Mouse (Mus musculus) hindbrain, embryonic 14.5 days (tissue): ENCODE data around the gene E2f7. TPM values are rescaled to one million over a fixed set of nuclear protein-coding genes. Genes with fewer than 3 reads are reported as not detected.
"Not testable (repeated sequence)": the region's sequence is repeated elsewhere in the genome, so short reads cannot be mapped to it uniquely, and the experiment has no call there.

Experiments used
- ATAC-seq: fragments of 200-750 bp; cut with Nextera tagmentation; 2 replicates; pipeline ENCODE4 v1.8.0; 2017; ENCODE audit warnings: moderate number of reproducible peaks, mild to moderate bottlenecking, moderate TSS enrichment, moderate library complexity; ENCODE audit not compliant: low FRiP score
- DNase-seq: peaks from one replicate; pipeline ENCODE4 v3.0.0-alpha.2; 2015; ENCODE audit warnings: low spot score
- H3K27ac ChIP-seq: fragments of 300-500 bp; sonication (generic); 2 replicates; pipeline ENCODE4 v1.5.1; 2014; ENCODE audit warnings: mild to moderate bottlenecking, moderate library complexity
- H3K27me3 ChIP-seq: fragments of 300-500 bp; sonication (generic); 2 replicates; pipeline ENCODE4 v1.6.1; 2014; ENCODE audit warnings: mild to moderate bottlenecking, low read length, mixed read lengths; ENCODE audit not compliant: control insufficient read depth, insufficient read depth
- H3K36me3 ChIP-seq: fragments of 300-500 bp; sonication (generic); replicated peaks from 2 replicates; pipeline ENCODE4 v1.6.1; 2014; ENCODE audit not compliant: control insufficient read depth, insufficient read depth
- H3K4me1 ChIP-seq: fragments of 300-500 bp; sonication (generic); replicated peaks from 2 replicates; pipeline ENCODE4 v1.6.1; 2014; ENCODE audit warnings: antibody characterized with exemption, low read length, mixed read lengths; ENCODE audit not compliant: control insufficient read depth, insufficient read depth
- H3K4me2 ChIP-seq: fragments of 300-500 bp; sonication (generic); replicated peaks from 2 replicates; pipeline ENCODE4 v1.6.1; 2014; ENCODE audit warnings: mild to moderate bottlenecking, moderate library complexity
- H3K4me3 ChIP-seq: fragments of 300-500 bp; sonication (generic); replicated peaks from 2 replicates; pipeline ENCODE4 v1.5.1; 2014; ENCODE audit warnings: mild to moderate bottlenecking, low read length
- H3K9ac ChIP-seq: fragments of 300-500 bp; sonication (generic); 2 replicates; pipeline ENCODE4 v1.6.1; 2014
- H3K9me3 ChIP-seq: fragments of 300-500 bp; sonication (generic); 2 replicates; pipeline ENCODE4 v1.6.1; 2016; ENCODE audit warnings: low read length; ENCODE audit not compliant: control insufficient read depth
- WGBS: fragments of 180-500 bp; shearing (Covaris S2); extraction: QIAGEN DNeasy Blood & Tissue Kit; methylation state at CpG from one replicate; pipeline ENCODE4 v1.1.7; 2014; 5-methylcytosine and 5-hydroxymethylcytosine counted together
- polyA plus RNA-seq: library from polyadenylated mRNA; unstranded; fragments of >200 nt; fragmentation: Nextera tagmentation; extraction: Ambion mirVana; gene quantifications from 2 replicates; pipeline ENCODE4 v1.2.1, GENCODE M21; 2014

The E2f7 gene
- polyA plus RNA-seq, 1 experiment from 2014 or later, result 7.3 TPM

DNA sequence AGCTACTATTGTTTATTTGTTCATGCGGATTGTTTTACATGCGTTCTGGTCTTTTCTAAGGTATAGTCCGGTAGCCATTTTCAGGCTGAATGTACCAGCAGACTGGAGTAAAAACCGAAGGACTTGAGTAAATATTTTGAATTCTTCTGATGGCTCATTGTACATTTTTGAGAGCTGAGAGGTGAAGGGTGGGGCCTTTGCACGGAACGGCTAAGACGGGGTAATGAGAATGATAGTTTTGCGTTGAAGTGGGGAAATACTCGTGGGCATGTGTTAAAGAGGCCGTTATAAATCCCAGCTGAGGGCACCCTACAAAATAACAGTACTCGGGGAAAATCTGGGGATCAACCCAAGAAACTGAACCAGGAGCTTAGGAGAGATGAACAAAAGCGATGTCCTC, 1.1 kb upstream of the E2f7 start:
- Histone ChIP-seq H3K27ac (no peak overlapping the region), H3K4me3 (0 out of 2 replicates have a peak overlapping the region, but pooled peaks have one; percentile 70), H3K9me3 (no peaks in the 10 kb centered on the region), H3K4me1 (0 out of 2 replicates have a peak, but pooled peaks cover 10% of the 10 kb centered on the region), H3K9ac (0 out of 2 replicates have a peak overlapping the region, but pooled peaks have one; percentile 86), H3K36me3 (no peaks in the 10 kb centered on the region), H3K4me2 (peak overlapping the region; percentile 91), H3K27me3 (no peaks in the 10 kb centered on the region)
- WGBS, result 68% methylated on average over 12 of the region's 12 CpGs
- no peak for DNase-seq
- ATAC-seq, result no peak

- peak overlapping the region; percentile 86 for H3K9ac ChIP-seq
- no peaks in the 10 kb centered on the region for H3K9me3 ChIP-seq
- peak overlapping the region; percentile 70 for H3K4me3 ChIP-seq
- ATAC-seq, result no peak; the same call in 1 of the 2 replicates
- H3K36me3 ChIP-seq, result 0 out of 2 replicates have a peak, but pooled peaks cover 4% of the 10 kb centered on the region
- H3K27ac ChIP-seq, result peak overlapping the region; percentile 65
- H3K27me3 ChIP-seq, result no peaks in the 10 kb centered on the region
- 0% methylated on average over 23 of the region's 23 CpGs for WGBS
- H3K4me2 ChIP-seq, result peak overlapping the region; percentile 91
- DNase-seq, result no peak
- H3K4me1 ChIP-seq, result 0 out of 2 replicates have a peak, but pooled peaks cover 10% of the 10 kb centered on the region
Measured at GRCm38 (mm10) chr10:110745640-110746032, 397 bp downstream of the E2f7 start.

GRCm38 (mm10) chr10:110749081-110749480, 3.8 kb downstream of the E2f7 start:
- no peak overlapping the region for H3K4me3 ChIP-seq
- WGBS, result 96% methylated on average over 9 of the region's 9 CpGs
- peaks cover 16% of the 10 kb centered on the region for H3K36me3 ChIP-seq
- no peak overlapping the region for H3K27ac ChIP-seq
- no peaks in the 10 kb centered on the region for H3K27me3 ChIP-seq
- DNase-seq, result no peak
- no peak overlapping the region for H3K9ac ChIP-seq
- no peak overlapping the region for H3K4me2 ChIP-seq
- no peaks in the 10 kb centered on the region for H3K9me3 ChIP-seq
- no peak for ATAC-seq
- 0 out of 2 replicates have a peak, but pooled peaks cover 10% of the 10 kb centered on the region for H3K4me1 ChIP-seq

DNA sequence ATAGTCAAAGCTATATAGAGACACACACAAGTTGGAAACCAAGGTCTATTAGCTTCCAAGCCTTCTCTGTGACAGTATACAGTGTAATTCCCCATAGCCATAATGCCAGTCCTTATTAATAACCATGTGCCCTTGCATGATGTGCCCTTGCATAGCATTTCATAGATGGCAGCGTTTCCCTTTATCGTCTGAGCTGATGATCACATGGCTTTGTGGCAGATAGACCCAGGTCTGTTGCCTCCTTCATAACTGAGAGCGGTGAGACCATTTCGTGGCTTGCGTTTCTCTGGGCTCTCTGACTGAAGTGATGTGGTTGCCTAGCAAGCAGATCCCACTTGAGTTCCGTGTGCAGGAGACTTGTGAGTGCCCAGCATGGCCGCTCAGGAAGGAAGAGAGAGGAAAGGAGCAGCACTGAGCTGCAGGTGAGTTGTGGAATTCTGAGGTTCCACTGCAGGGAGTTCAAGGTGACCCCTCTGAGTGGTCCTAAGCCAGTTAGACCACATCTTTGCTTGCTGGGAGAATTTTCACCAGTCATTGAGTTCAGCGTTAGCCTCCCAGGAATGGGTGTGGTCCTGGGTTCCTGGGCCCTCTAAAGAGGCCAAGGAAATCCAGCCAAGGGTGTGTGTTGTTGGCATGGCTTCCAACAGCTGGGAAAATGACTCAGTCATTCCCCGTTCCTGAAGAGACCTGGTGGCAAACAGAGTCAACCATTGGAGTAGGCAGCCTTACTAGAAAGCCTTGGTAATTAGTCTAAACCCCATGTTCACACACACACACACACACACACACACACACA, 4.5 kb downstream of the E2f7 start:
- H3K9ac ChIP-seq, result no peak overlapping the region
- H3K27me3 ChIP-seq, result no peaks in the 10 kb centered on the region
- no peak overlapping the region for H3K27ac ChIP-seq
- DNase-seq, result no peak
- H3K4me3 ChIP-seq, result no peak overlapping the region
- no peaks in the 10 kb centered on the region for H3K9me3 ChIP-seq
- H3K36me3 ChIP-seq, result peaks cover 23% of the 10 kb centered on the region
- WGBS, result 94% methylated on average over 9 of the region's 9 CpGs
- H3K4me2 ChIP-seq, result no peak overlapping the region
- 0 out of 2 replicates have a peak, but pooled peaks cover 10% of the 10 kb centered on the region for H3K4me1 ChIP-seq
- ATAC-seq, result no peak

GRCm38 (mm10) chr10:110752849-110753248, 7.6 kb downstream of the E2f7 start:
- Histone ChIP-seq H3K36me3 (peaks cover 49% of the 10 kb centered on the region), H3K27me3 (no peaks in the 10 kb centered on the region), H3K9ac (no peak overlapping the region), H3K27ac (no peak overlapping the region), H3K4me1 (no peaks in the 10 kb centered on the region), H3K9me3 (no peaks in the 10 kb centered on the region), H3K4me2 (no peak overlapping the region), H3K4me3 (no peak overlapping the region)
- DNase-seq, result no peak
- no peak for ATAC-seq
- WGBS, result 92% methylated on average over 3 of the region's 3 CpGs

- no peak for ATAC-seq
- peaks cover 45% of the 10 kb centered on the region for H3K36me3 ChIP-seq
- H3K4me3 ChIP-seq, result no peak overlapping the region
Measured at GRCm38 (mm10) chr10:110755556-110755955, 10.3 kb downstream of the E2f7 start.

GRCm38 (mm10) chr10:110756271-110756793, 11.1 kb downstream of the E2f7 start:
- WGBS, result 90% methylated on average over 7 of the region's 7 CpGs
- peaks cover 45% of the 10 kb centered on the region for H3K36me3 ChIP-seq

More at GRCm38 (mm10) chr10:110755556-110755955, 10.3 kb downstream of the E2f7 start:
- H3K4me2 ChIP-seq, result no peak overlapping the region
- 96% methylated on average over 10 of the region's 10 CpGs for WGBS
- H3K27me3 ChIP-seq, result no peaks in the 10 kb centered on the region
- no peak overlapping the region for H3K27ac ChIP-seq
- H3K9me3 ChIP-seq, result no peaks in the 10 kb centered on the region
- no peaks in the 10 kb centered on the region for H3K4me1 ChIP-seq
- DNase-seq, result no peak
- no peak overlapping the region for H3K9ac ChIP-seq

GRCm38 (mm10) chr10:110760552-110760951, 15.3 kb downstream of the E2f7 start:
- not testable (repeated sequence) for H3K4me1 ChIP-seq, H3K27me3 ChIP-seq, H3K4me3 ChIP-seq, H3K9me3 ChIP-seq, H3K9ac ChIP-seq, H3K27ac ChIP-seq, H3K4me2 ChIP-seq
- DNase-seq (peak; percentile 72), ATAC-seq (peak; percentile 62; the same call in 1 of the 2 replicates)
- H3K36me3 ChIP-seq, result peaks cover 33% of the 10 kb centered on the region
- WGBS, result 43% methylated on average over 7 of the region's 12 CpGs

More at GRCm38 (mm10) chr10:110756271-110756793, 11.1 kb downstream of the E2f7 start:
- Histone ChIP-seq H3K4me2 (no peak overlapping the region), H3K27ac (no peak overlapping the region), H3K4me1 (no peaks in the 10 kb centered on the region), H3K9me3 (no peaks in the 10 kb centered on the region), H3K9ac (no peak overlapping the region), H3K4me3 (no peak overlapping the region), H3K27me3 (no peaks in the 10 kb centered on the region)
- ATAC-seq (no peak), DNase-seq (no peak)

DNA sequence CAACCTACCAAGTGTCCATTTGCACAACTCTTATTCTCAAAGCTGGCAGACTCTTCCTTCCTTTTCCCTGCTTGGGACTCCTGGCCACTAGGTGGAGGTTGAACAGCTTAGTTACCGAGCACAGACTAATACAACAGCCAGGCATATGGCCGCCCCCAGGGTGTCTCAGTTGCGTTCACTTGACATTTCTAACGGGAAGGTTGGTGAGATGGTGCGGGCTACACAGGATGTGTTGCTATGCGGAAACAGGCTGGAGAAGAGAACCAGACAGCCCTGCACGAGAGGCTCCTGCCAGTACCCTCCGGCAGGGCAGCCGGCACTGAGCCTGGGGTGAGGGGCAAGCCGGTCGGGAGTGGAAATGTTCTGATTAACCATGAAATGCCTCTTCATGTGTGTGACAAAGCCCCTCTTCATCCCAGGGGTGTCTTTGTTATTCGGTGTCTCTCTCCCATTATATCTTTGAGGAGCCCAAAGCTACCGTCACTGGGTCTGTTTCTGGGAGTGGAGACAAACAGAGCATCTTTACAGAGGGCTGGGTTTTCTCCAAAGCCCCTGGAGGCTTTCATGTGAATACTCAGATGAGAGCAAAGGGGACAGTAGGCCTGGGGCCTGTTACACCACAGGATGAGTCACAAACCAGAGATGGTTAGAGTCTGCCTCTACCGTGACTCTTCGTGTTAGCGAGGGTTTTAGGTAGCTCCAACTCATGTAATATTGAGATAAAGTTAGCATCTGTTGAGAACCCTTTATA, 17.1 kb downstream of the E2f7 start:
- DNase-seq, result peak; percentile 62
- peak overlapping the region; percentile 36 for H3K4me2 ChIP-seq
- H3K9ac ChIP-seq, result 0 out of 2 replicates have a peak overlapping the region, but pooled peaks have one; percentile 22

More for the DNA sequence above, 17.1 kb downstream of the E2f7 start:
- Histone ChIP-seq H3K27me3 (no peaks in the 10 kb centered on the region), H3K4me1 (0 out of 2 replicates have a peak, but pooled peaks cover 4% of the 10 kb centered on the region), H3K9me3 (no peaks in the 10 kb centered on the region), H3K4me3 (no peak overlapping the region), H3K27ac (no peak overlapping the region), H3K36me3 (peaks cover 25% of the 10 kb centered on the region)
- WGBS, result 50% methylated on average over 16 of the region's 16 CpGs
- ATAC-seq, result peak; percentile 72
